Comparison of ENCODE assay signal across 9 mouse cellular contexts in genomic region chr10:99396630-99397029, GRCm38 (mm10).
DNase-seq lines count a peak whose midpoint lies in the region; ATAC-seq and TF ChIP-seq lines count a peak whose summit lies in the region.
"Had no signal": no experiment of that assay in that cellular context is flagged by ENCODE, and none has a peak within 500 bp of the region (broad histone marks: within the 10 kb centered on the region; RNA-seq: fewer than 3 reads in every experiment).

No protein-coding gene starts in this region.

- H3K9me3 ChIP-seq in lung, embryonic 14.5 days (ENCODE audit: low read depth, low read length): no peaks in the 10 kb centered on the region
- peaks cover 5% of the 10 kb centered on the region; the same call in 1 of the 2 replicates for H3K9me3 ChIP-seq in embryonic facial prominence, embryonic 13.5 days
- no peaks in the 10 kb centered on the region for H3K9me3 ChIP-seq in hindbrain, embryonic 11.5 days (ENCODE audit: control insufficient read depth, low read length)

- peak; percentile 58; the same call in 1 of the 2 replicates for ATAC-seq in lung, embryonic 14.5 days (ENCODE audit: insufficient read depth)
- peak; percentile 74 for ATAC-seq in embryonic facial prominence, embryonic 13.5 days (ENCODE audit: insufficient number of reproducible peaks, insufficient read depth, low FRiP score, low TSS enrichment, low read depth)
- ATAC-seq in hindbrain, embryonic 11.5 days (ENCODE audit: low FRiP score): no peak
- ATAC-seq: inflammation-experienced regulatory T-cells, adult 6 months had no signal

- H3K27me3 ChIP-seq in lung, embryonic 14.5 days (ENCODE audit: insufficient read depth, low read length): no peaks in the 10 kb centered on the region
- no peaks in the 10 kb centered on the region for H3K27me3 ChIP-seq in embryonic facial prominence, embryonic 13.5 days
- H3K27me3 ChIP-seq in hindbrain, embryonic 11.5 days (ENCODE audit: control insufficient read depth, insufficient read depth, low read length): no peaks in the 10 kb centered on the region

- DNase-seq in lung, embryonic 14.5 days: no peak
- no peak for DNase-seq in lung, adult 2 months
- DNase-seq in NIH3T3 (ENCODE audit: low read depth): peak; percentile 91
- DNase-seq in spleen, adult 12 weeks (ENCODE audit: low spot score): no peak
- DNase-seq in hindbrain, embryonic 11.5 days (ENCODE audit: low spot score): no peak
- DNase-seq: lung, postnatal 36 days had no signal

- no peak overlapping the region for H3K9ac ChIP-seq in lung, embryonic 14.5 days
- H3K9ac ChIP-seq in embryonic facial prominence, embryonic 13.5 days: no peak overlapping the region
- no peak overlapping the region for H3K9ac ChIP-seq in hindbrain, embryonic 11.5 days (ENCODE audit: low read depth, low read length)

- no peak for TF ChIP-seq CTCF in lung, embryonic 14.5 days (IDR thresholded peaks at IDR 0.05; ENCODE audit: low read depth)
- no peak for TF ChIP-seq CTCF in lung, adult 2 months (IDR thresholded peaks at IDR 0.05; ENCODE audit: insufficient read depth, low read length)

- 63% methylated on average over 3 of the region's 3 CpGs for WGBS in lung, embryonic 14.5 days
- WGBS in lung, adult 2 months: 70% methylated on average over 3 of the region's 3 CpGs
- WGBS in embryonic facial prominence, embryonic 13.5 days: 63% methylated on average over 3 of the region's 3 CpGs
- 75% methylated on average over 3 of the region's 3 CpGs for WGBS in macrophage (ENCODE audit: missing documents)
- 82% methylated on average over 3 of the region's 3 CpGs for WGBS in hindbrain, embryonic 11.5 days

- TF ChIP-seq POLR2A in lung, adult 2 months (IDR thresholded peaks at IDR 0.05; ENCODE audit: borderline replicate concordance, extremely low read depth, low read depth, low read length): no peak

- H3K4me1 ChIP-seq in lung, embryonic 14.5 days (ENCODE audit: insufficient read depth): no peaks in the 10 kb centered on the region
- H3K4me1 ChIP-seq in lung, adult 2 months (ENCODE audit: control insufficient read depth, insufficient read depth, low read length): no peaks in the 10 kb centered on the region
- H3K4me1 ChIP-seq in embryonic facial prominence, embryonic 13.5 days: peaks cover 12% of the 10 kb centered on the region
- no peaks in the 10 kb centered on the region for H3K4me1 ChIP-seq in hindbrain, embryonic 11.5 days (replicated peaks; ENCODE audit: control insufficient read depth, insufficient read depth, low read length)

- H3K36me3 ChIP-seq in lung, embryonic 14.5 days (ENCODE audit: insufficient read depth): no peaks in the 10 kb centered on the region
- H3K36me3 ChIP-seq in embryonic facial prominence, embryonic 13.5 days: no peaks in the 10 kb centered on the region
- no peaks in the 10 kb centered on the region for H3K36me3 ChIP-seq in macrophage (ENCODE audit: inconsistent target)
- no peaks in the 10 kb centered on the region for H3K36me3 ChIP-seq in hindbrain, embryonic 11.5 days (ENCODE audit: control insufficient read depth, insufficient read depth, low read length)

- H3K4me3 ChIP-seq in lung, embryonic 14.5 days (ENCODE audit: low read depth, low read length): no peak overlapping the region
- H3K4me3 ChIP-seq in lung, adult 2 months (replicated peaks; ENCODE audit: extremely low read depth, low read depth, low read length): no peak overlapping the region
- H3K4me3 ChIP-seq in embryonic facial prominence, embryonic 13.5 days: no peak overlapping the region
- no peak overlapping the region for H3K4me3 ChIP-seq in macrophage (ENCODE audit: inconsistent target)
- no peak overlapping the region for H3K4me3 ChIP-seq in hindbrain, embryonic 11.5 days (ENCODE audit: low read depth, low read length)

- no peaks in the 10 kb centered on the region for H3K79me2 ChIP-seq in macrophage (ENCODE audit: inconsistent target)

- no peak overlapping the region for H3K27ac ChIP-seq in lung, embryonic 14.5 days (ENCODE audit: low read depth)
- H3K27ac ChIP-seq in embryonic facial prominence, embryonic 13.5 days: no peak overlapping the region
- peak overlapping the region; percentile 47 for H3K27ac ChIP-seq in macrophage
- H3K27ac ChIP-seq in hindbrain, embryonic 11.5 days (ENCODE audit: low read depth, low read length): no peak overlapping the region

- no peak overlapping the region for H3K4me2 ChIP-seq in lung, embryonic 14.5 days
- H3K4me2 ChIP-seq in embryonic facial prominence, embryonic 13.5 days: no peak overlapping the region
- no peak overlapping the region for H3K4me2 ChIP-seq in hindbrain, embryonic 11.5 days (replicated peaks; ENCODE audit: low read depth, low read length)
